Mouse (Mus musculus) stomach, embryonic 14.5 days (tissue): ENCODE results near the gene Eng. TPM values are rescaled to one million over a fixed set of nuclear protein-coding genes. Genes with fewer than 3 reads are reported as not detected.
A peak's percentile ranks its signal among the peaks of the same experiment; 100 is the strongest.

Experiments
- ATAC-seq: fragments of 200-750 bp; cut with Nextera tagmentation; 2 replicates; pipeline ENCODE4 v1.8.0; 2017; ENCODE audit warnings: low read depth, moderate TSS enrichment; ENCODE audit not compliant: insufficient number of reproducible peaks, insufficient read depth, low FRiP score
- H3K27ac ChIP-seq: fragments of 300-500 bp; sonication (generic); 2 replicates; pipeline ENCODE4 v1.5.1; 2014; ENCODE audit warnings: mild to moderate bottlenecking, low read length, moderate library complexity, mixed read lengths
- H3K27me3 ChIP-seq: fragments of 300-500 bp; sonication (generic); 2 replicates; pipeline ENCODE4 v1.6.1; 2014; ENCODE audit warnings: low read length, control low read depth, mixed read lengths; ENCODE audit not compliant: control insufficient read depth, insufficient read depth
- H3K36me3 ChIP-seq: fragments of 300-500 bp; sonication (generic); 2 replicates; pipeline ENCODE4 v1.6.1; 2014; ENCODE audit warnings: mild to moderate bottlenecking, control low read depth, low read length, moderate library complexity, mixed read lengths; ENCODE audit not compliant: control insufficient read depth, insufficient read depth
- H3K4me1 ChIP-seq: fragments of 300-500 bp; sonication (generic); 2 replicates; pipeline ENCODE4 v1.6.1; 2014; ENCODE audit warnings: low read length, control low read depth, mixed read lengths; ENCODE audit not compliant: control insufficient read depth, insufficient read depth
- H3K4me2 ChIP-seq: fragments of 300-500 bp; sonication (generic); replicated peaks from 2 replicates; pipeline ENCODE4 v1.6.1; 2014; ENCODE audit warnings: low read depth, low read length, control low read depth
- H3K4me3 ChIP-seq: fragments of 300-500 bp; sonication (generic); 2 replicates; pipeline ENCODE4 v1.5.1; 2014; ENCODE audit warnings: low read depth, low read length, control low read depth
- H3K9ac ChIP-seq: fragments of 300-500 bp; sonication (generic); replicated peaks from 2 replicates; pipeline ENCODE4 v1.6.1; 2014; ENCODE audit warnings: low read depth, mild to moderate bottlenecking, control low read depth, low read length, moderate library complexity, mixed read lengths
- H3K9me3 ChIP-seq: fragments of 300-500 bp; sonication (generic); 2 replicates; pipeline ENCODE4 v1.6.1; 2016; ENCODE audit warnings: low read depth, low read length, control low read depth; ENCODE audit not compliant: control insufficient read depth
- WGBS: fragments of 180-500 bp; shearing (Covaris S2); extraction: QIAGEN DNeasy Blood & Tissue Kit; methylation state at CpG from one replicate; pipeline ENCODE4 v1.1.7; 2014; 5-methylcytosine and 5-hydroxymethylcytosine counted together
- polyA plus RNA-seq: library from polyadenylated mRNA; unstranded; fragments of >200 nt; fragmentation: Nextera tagmentation; extraction: Ambion mirVana; gene quantifications from 2 replicates; pipeline ENCODE4 v1.2.1, GENCODE M21; 2014

The Eng gene
- polyA plus RNA-seq, 1 experiment from 2014 or later, result 49.1 TPM

DNA sequence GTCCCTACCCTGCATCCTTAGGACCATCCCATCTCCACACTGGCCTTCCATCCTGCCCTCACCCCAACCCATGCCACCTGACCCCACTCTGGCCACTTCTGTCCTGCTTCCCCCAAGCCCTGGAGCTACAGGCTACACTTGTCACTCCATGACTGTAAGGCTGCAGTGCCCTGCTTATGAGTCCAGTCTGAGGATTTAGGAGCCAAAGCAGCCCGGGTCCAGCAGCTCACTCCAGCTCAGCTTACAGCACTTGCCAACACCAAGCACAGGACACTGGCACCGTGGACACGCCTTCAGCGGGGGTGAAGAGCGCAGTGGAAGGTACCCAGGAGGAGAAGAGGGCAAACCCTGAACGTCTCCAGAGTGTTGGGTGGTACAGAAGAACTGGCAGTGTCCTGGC is 60.6 kb downstream of the Eng start:
- ATAC-seq, result no peak
- Histone ChIP-seq H3K9ac (no peak overlapping the region), H3K4me3 (no peak overlapping the region), H3K27me3 (no peaks in the 10 kb centered on the region), H3K27ac (no peak overlapping the region), H3K4me2 (no peak overlapping the region), H3K36me3 (peaks cover 57% of the 10 kb centered on the region), H3K9me3 (no peaks in the 10 kb centered on the region), H3K4me1 (peaks cover 6% of the 10 kb centered on the region)
- WGBS, result 91% methylated on average over 6 of the region's 6 CpGs

DNA sequence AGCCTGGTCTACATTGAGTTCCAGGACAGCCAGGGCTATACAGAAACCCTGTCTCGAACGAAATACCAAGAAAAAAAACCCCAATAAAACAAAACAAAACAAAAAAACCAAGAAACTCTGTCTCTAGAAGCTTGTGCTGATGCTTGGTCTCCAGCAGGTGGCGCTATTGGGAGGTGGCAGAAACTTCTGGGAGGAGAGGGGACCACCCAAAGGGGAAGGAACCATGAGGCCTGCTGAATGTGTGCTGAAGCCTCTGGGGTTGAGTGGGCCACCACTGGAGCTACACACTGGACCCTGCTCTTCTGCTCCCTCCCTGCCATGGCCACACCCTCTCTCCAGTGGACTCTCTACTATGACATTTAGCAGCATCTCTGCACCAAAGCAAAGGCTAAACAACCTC is 62.2 kb downstream of the Eng start:
- Histone ChIP-seq H3K4me1 (peaks cover 6% of the 10 kb centered on the region), H3K27me3 (no peaks in the 10 kb centered on the region), H3K9me3 (no peaks in the 10 kb centered on the region), H3K4me3 (no peak overlapping the region), H3K36me3 (peaks cover 53% of the 10 kb centered on the region), H3K9ac (no peak overlapping the region), H3K4me2 (no peak overlapping the region), H3K27ac (no peak overlapping the region)
- 41% methylated on average over 3 of the region's 3 CpGs for WGBS
- no peak for ATAC-seq

DNA sequence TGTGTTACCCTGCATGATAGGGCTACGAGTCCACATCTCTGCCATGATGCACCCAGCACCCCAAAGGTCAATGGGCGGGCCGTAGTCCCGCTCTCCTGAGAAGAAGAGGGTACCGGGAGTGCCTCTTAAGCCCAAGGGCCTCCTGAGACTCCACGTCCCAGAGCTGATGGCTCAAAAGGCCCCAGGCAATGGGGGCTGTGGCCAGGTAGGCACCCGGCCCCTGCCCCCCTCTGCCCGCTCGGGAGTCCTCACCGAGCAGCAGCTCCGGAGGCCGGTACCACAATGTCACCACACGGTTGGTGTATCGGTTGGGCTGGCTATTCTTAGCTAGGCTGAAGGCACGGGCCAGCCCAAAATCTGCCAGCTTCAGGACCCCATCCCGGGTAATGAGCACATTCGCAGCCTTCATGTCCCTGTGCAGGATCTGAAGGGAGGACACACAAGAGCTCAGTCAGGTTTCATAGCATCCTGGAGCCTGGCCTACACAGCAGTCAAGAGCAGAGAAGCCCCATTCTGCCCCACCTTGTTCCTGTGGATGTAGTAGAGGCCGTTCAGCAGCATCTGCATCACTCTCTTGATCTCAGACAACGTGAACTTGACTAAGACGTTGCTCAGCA is 63.2 kb downstream of the Eng start:
- H3K4me2 ChIP-seq, result no peak overlapping the region
- ATAC-seq, result no peak
- no peak overlapping the region for H3K4me3 ChIP-seq
- H3K27ac ChIP-seq, result no peak overlapping the region
- no peak overlapping the region for H3K9ac ChIP-seq
- H3K27me3 ChIP-seq, result no peaks in the 10 kb centered on the region
- peaks cover 16% of the 10 kb centered on the region for H3K4me1 ChIP-seq
- H3K9me3 ChIP-seq, result no peaks in the 10 kb centered on the region
- WGBS, result 94% methylated on average over 20 of the region's 20 CpGs
- peaks cover 50% of the 10 kb centered on the region for H3K36me3 ChIP-seq

- H3K36me3 ChIP-seq, result peaks cover 43% of the 10 kb centered on the region
- no peak for ATAC-seq
- 83% methylated on average over 5 of the region's 5 CpGs for WGBS
- no peak overlapping the region for H3K4me3 ChIP-seq
- no peak overlapping the region for H3K27ac ChIP-seq
- H3K4me2 ChIP-seq, result no peak overlapping the region
- H3K9ac ChIP-seq, result no peak overlapping the region
- H3K27me3 ChIP-seq, result no peaks in the 10 kb centered on the region
- no peaks in the 10 kb centered on the region for H3K9me3 ChIP-seq
- peaks cover 18% of the 10 kb centered on the region for H3K4me1 ChIP-seq
These were observed 64.0 kb downstream of the Eng start for GRCm38 (mm10) chr2:32710425-32710824.

GRCm38 (mm10) chr2:32711301-32712056 is 65.1 kb downstream of the Eng start:
- H3K9me3 ChIP-seq, result no peaks in the 10 kb centered on the region
- WGBS, result 25% methylated on average over 9 of the region's 9 CpGs
- peak overlapping the region; percentile 80 for H3K4me3 ChIP-seq
- peaks cover 32% of the 10 kb centered on the region for H3K36me3 ChIP-seq
- peaks cover 18% of the 10 kb centered on the region for H3K4me1 ChIP-seq
- no peak for ATAC-seq
- peak overlapping the region; percentile 52 for H3K4me2 ChIP-seq
- H3K27me3 ChIP-seq, result no peaks in the 10 kb centered on the region
- peak overlapping the region; percentile 98; the same call in 1 of the 2 replicates for H3K27ac ChIP-seq
- peak overlapping the region; percentile 72 for H3K9ac ChIP-seq

DNA sequence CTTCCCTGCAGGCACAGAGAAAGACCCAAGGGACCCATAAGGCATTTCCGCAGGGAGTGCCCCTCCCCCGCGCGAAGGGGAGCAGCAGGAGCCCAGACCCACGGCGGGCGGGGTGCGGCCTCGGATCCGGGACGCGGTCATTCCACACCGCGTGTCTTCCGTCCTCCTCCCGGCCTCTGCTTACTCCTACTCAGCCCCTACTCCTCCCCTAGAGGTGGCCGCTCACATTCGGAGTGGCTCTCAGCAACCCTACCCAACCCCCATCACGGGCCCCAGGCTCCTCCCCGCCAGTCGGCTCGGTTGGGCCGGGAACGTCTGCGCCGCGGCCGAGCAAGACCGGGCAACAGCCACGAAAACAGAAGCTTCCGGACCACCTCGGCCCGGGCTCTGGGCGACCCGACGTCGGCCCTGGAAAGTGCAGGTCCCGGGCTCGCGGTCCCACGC is 65.7 kb downstream of the Eng start:
- Histone ChIP-seq H3K9ac (peak overlapping the region; percentile 72), H3K27me3 (no peaks in the 10 kb centered on the region), H3K4me2 (peak overlapping the region; percentile 52), H3K36me3 (peaks cover 26% of the 10 kb centered on the region), H3K4me1 (peaks cover 18% of the 10 kb centered on the region), H3K4me3 (peak overlapping the region; percentile 80), H3K27ac (peak overlapping the region; percentile 98), H3K9me3 (no peaks in the 10 kb centered on the region)
- 1% methylated on average over 41 of the region's 41 CpGs for WGBS
- peak; percentile 59; the same call in 1 of the 2 replicates for ATAC-seq

GRCm38 (mm10) chr2:32712586-32712933 is 66.2 kb downstream of the Eng start:
- no peaks in the 10 kb centered on the region for H3K9me3 ChIP-seq
- no peaks in the 10 kb centered on the region for H3K27me3 ChIP-seq
- H3K36me3 ChIP-seq, result peaks cover 24% of the 10 kb centered on the region
- under 1% methylated on average over 37 of the region's 44 CpGs for WGBS
- ATAC-seq, result peak; percentile 89
- peak overlapping the region; percentile 72 for H3K9ac ChIP-seq
- H3K4me1 ChIP-seq, result peaks cover 18% of the 10 kb centered on the region
- peak overlapping the region; percentile 80 for H3K4me3 ChIP-seq
- H3K27ac ChIP-seq, result peak overlapping the region; percentile 98
- peak overlapping the region; percentile 52 for H3K4me2 ChIP-seq

DNA sequence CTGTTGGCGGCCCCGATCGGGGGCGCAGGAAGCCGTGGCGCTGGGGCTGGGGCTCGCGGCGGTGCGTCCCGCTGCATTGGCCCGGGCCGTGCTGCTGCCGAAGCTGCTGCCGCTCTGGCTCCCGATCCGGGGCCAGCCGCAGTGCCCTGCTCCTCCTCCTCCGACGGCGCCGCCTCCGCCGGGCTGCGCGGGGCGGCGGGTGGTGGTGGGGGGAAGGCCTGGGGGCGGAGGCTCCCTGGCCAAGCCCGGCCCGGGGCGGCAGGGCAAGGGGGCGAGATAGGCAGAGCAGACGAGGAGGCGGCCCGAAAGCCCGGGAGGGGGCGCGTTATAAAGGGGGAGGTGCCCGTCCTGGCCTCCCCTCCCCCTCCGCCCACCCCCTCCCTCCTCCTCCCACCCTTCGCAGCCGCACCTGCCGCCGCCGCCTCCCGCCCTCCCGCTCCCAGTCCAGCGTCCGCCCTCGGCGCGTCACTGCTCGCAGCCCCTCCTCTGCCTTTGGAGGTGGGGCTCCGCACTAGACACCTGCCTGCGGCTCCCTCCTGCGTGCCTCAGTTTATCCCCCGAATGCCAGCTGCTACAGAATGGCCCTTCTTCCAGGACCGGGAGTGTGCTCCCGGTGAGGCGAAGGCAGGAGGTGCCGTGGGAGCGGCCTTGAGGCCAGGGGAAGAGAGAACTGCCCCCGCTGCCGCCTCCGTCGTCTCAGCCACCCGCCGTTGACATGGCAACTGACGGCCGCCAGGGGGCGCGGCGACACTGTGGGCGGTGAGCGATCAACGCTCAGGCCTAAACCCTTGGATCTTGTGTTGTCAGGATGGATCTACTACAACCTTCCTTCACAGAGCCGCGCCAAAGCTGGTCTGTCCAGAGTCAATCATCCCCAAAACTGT is 66.8 kb downstream of the Eng start, which contains the start of gene Cdk9:
Gene Cdk9, minus strand, starts transcription at position 143 of the 884 bp plus-strand sequence.
- Histone ChIP-seq H3K4me3 (peak within 1 kb of the TSS; percentile 80), H3K4me2 (peak within 1 kb of the TSS; percentile 52), H3K27ac (peak within 1 kb of the TSS; percentile 98), H3K4me1 (peaks cover 18% of the 10 kb centered on the region), H3K9me3 (no peaks in the 10 kb centered on the region), H3K9ac (peak within 1 kb of the TSS; percentile 72), H3K27me3 (no peaks in the 10 kb centered on the region), H3K36me3 (peaks cover 18% of the 10 kb centered on the region)
- ATAC-seq, result peak; percentile 85
- WGBS, result 0% methylated on average over 39 of the region's 79 CpGs
